Mouse (Mus musculus) CH12.LX (cell line): ENCODE results near the gene Rft1.

Source experiments
- CTCF ChIP-seq, 2 experiments: IDR thresholded peaks in 1 of 2; conservative IDR thresholded peaks in 1 of 2; 2 replicates each; pipeline ENCODE4 v1.5.1; 2011 to 2012; ENCODE audit warnings: low read depth in 2 of 2, low read length in 2 of 2, improper control_type of control experiment in 1 of 2, inconsistent platforms in 1 of 2, mild to moderate bottlenecking in 1 of 2, moderate library complexity in 1 of 2
- SIN3A ChIP-seq: IDR thresholded peaks from 2 replicates; pipeline ENCODE4 v1.6.1; 2012; ENCODE audit warnings: low read length, improper control_type of control experiment, inconsistent platforms
- TBP ChIP-seq: conservative IDR thresholded peaks from 2 replicates; pipeline ENCODE4 v1.6.1; 2011; ENCODE audit warnings: low read depth, low read length, improper control_type of control experiment

- TF ChIP-seq CTCF (conservative IDR thresholded peaks at IDR 0.05 in 1 of 2, IDR thresholded peaks at IDR 0.05 in 1 of 2; ENCODE audit: low read depth in 2 of 2, low read length in 2 of 2) (no peak), TBP (no peak), SIN3A (peak; percentile 62; the same call in 1 of the 2 replicates)
These were observed 28.9 kb upstream of the Rft1 start for GRCm38 (mm10) chr14:30625131-30625807.
